Mouse (Mus musculus): Measurements from ENCODE around the gene Crygn. TPM values are rescaled to one million over a fixed set of nuclear protein-coding genes. Genes with fewer than 3 reads are reported as not detected.

Crygn gene
- polyA plus RNA-seq, 1 experiment from 2014 or later = not detected

Other genes starting within 250 kb of the Crygn start
- gene Gbx1, start 230.8 kb downstream of the Crygn start, polyA plus RNA-seq (2016; fragmentation: Nextera tagmentation; extraction: Ambion mirVana) = 5.6 and 6.7 TPM in 2 replicates
- 0.32 and 0.42 TPM in 2 replicates for gene Asb10, start 217.0 kb downstream of the Crygn start, polyA plus RNA-seq (2016; fragmentation: Nextera tagmentation; extraction: Ambion mirVana)
- gene 4931409K22Rik, start 201.2 kb downstream of the Crygn start, polyA plus RNA-seq (2016; fragmentation: Nextera tagmentation; extraction: Ambion mirVana) = not detected in 2 replicates
- 108 and 110 TPM in 2 replicates for gene Abcf2, start 180.5 kb downstream of the Crygn start, polyA plus RNA-seq (2016; fragmentation: Nextera tagmentation; extraction: Ambion mirVana)
- gene Chpf2, start 171.3 kb downstream of the Crygn start, polyA plus RNA-seq (2016; fragmentation: Nextera tagmentation; extraction: Ambion mirVana) = 22.3 and 23.1 TPM in 2 replicates
- gene Smarcd3, start 133.6 kb downstream of the Crygn start, polyA plus RNA-seq (2016; fragmentation: Nextera tagmentation; extraction: Ambion mirVana) = 78.4 and 83.2 TPM in 2 replicates
- 40.3 and 42.3 TPM in 2 replicates for gene Nub1, start 72.5 kb downstream of the Crygn start, polyA plus RNA-seq (2016; fragmentation: Nextera tagmentation; extraction: Ambion mirVana)
- 17.7 and 21.0 TPM in 2 replicates for gene Wdr86, start 27.3 kb downstream of the Crygn start, polyA plus RNA-seq (2016; fragmentation: Nextera tagmentation; extraction: Ambion mirVana)
- 187 and 189 TPM in 2 replicates for gene Rheb, start 84.6 kb upstream of the Crygn start, polyA plus RNA-seq (2016; fragmentation: Nextera tagmentation; extraction: Ambion mirVana)

Data from hindbrain, embryonic 12.5 days (tissue).